Mouse (Mus musculus) testis, postnatal 10 days (tissue): ENCODE measurements around the gene Pom121l12.

Experiments
- DNase-seq: peaks from one replicate; pipeline ENCODE4 v3.0.0; 2021; ENCODE audit warnings: low spot score

Gene Pom121l12

GRCm38 (mm10) chr11:14598976-14599375 is at the start of gene Pom121l12:
Pom121l12 (plus strand) TSS chr11:14599276.
- DNase-seq = no peak

GRCm38 (mm10) chr11:14611859-14612258 is 12.8 kb downstream of the Pom121l12 start:
- DNase-seq = no peak
